Mouse (Mus musculus) forebrain, embryonic 11.5 days (tissue): Measurements from ENCODE around the gene Sfxn3. TPM values are rescaled to one million over a fixed set of nuclear protein-coding genes. Genes with fewer than 3 reads are reported as not detected.

Experiments used
- ATAC-seq: fragments of 200-750 bp; cut with Nextera tagmentation; replicated peaks from 2 replicates; pipeline ENCODE4 v1.8.0; 2017; ENCODE audit warnings: moderate TSS enrichment; ENCODE audit not compliant: low FRiP score
- DNase-seq: peaks from one replicate; pipeline ENCODE4 v3.0.0-alpha.2; 2017; ENCODE audit warnings: low spot score
- H3K27ac ChIP-seq: fragments of 300-500 bp; sonication (generic); 2 replicates; pipeline ENCODE4 v1.5.1; 2014; ENCODE audit warnings: low read depth, low read length
- H3K27me3 ChIP-seq: fragments of 300-500 bp; sonication (generic); 2 replicates; pipeline ENCODE4 v1.6.1; 2014; ENCODE audit warnings: mild to moderate bottlenecking, low read length, mixed read lengths; ENCODE audit not compliant: control insufficient read depth, insufficient read depth
- H3K36me3 ChIP-seq: fragments of 300-500 bp; sonication (generic); 2 replicates; pipeline ENCODE4 v1.6.1; 2014; ENCODE audit warnings: mild to moderate bottlenecking, low read length, moderate library complexity, mixed read lengths; ENCODE audit not compliant: control insufficient read depth, insufficient read depth
- H3K4me1 ChIP-seq: fragments of 300-500 bp; sonication (generic); replicated peaks from 2 replicates; pipeline ENCODE4 v1.6.1; 2014; ENCODE audit warnings: low read length, mixed read lengths; ENCODE audit not compliant: control insufficient read depth, insufficient read depth
- H3K4me2 ChIP-seq: fragments of 300-500 bp; sonication (generic); 2 replicates; pipeline ENCODE4 v1.6.1; 2014; ENCODE audit warnings: low read depth, mild to moderate bottlenecking, low read length, moderate library complexity, mixed read lengths; ENCODE audit not compliant: severe bottlenecking
- H3K4me3 ChIP-seq: fragments of 300-500 bp; sonication (generic); 2 replicates; pipeline ENCODE4 v1.5.1; 2014; ENCODE audit warnings: low read depth, low read length
- H3K9ac ChIP-seq: fragments of 300-500 bp; sonication (generic); 2 replicates; pipeline ENCODE4 v1.6.1; 2014; ENCODE audit warnings: low read length
- H3K9me3 ChIP-seq: fragments of 300-500 bp; sonication (generic); 2 replicates; pipeline ENCODE4 v1.6.1; 2016; ENCODE audit warnings: low read length, mixed read lengths; ENCODE audit not compliant: control insufficient read depth
- WGBS: fragments of 180-500 bp; shearing (Covaris S2); extraction: QIAGEN DNeasy Blood & Tissue Kit; methylation state at CpG from one replicate; pipeline ENCODE4 v1.1.7; 2014; 5-methylcytosine and 5-hydroxymethylcytosine counted together
- polyA plus RNA-seq: library from polyadenylated mRNA; unstranded; fragments of >200 nt; fragmentation: Nextera tagmentation; extraction: Ambion mirVana; gene quantifications from 2 replicates; pipeline ENCODE4 v1.2.1, GENCODE M21; 2014

Sfxn3 gene
- polyA plus RNA-seq, 1 experiment from 2014 or later, result 15.4 TPM

- DNase-seq (peak; percentile 58), ATAC-seq (no peak)
- H3K9ac ChIP-seq, result no peak overlapping the region
- no peak overlapping the region for H3K4me3 ChIP-seq
- H3K4me1 ChIP-seq, result peaks cover 6% of the 10 kb centered on the region
- peaks cover 23% of the 10 kb centered on the region for H3K36me3 ChIP-seq
- no peaks in the 10 kb centered on the region for H3K27me3 ChIP-seq
- no peak overlapping the region for H3K4me2 ChIP-seq
- H3K27ac ChIP-seq, result no peak overlapping the region
- WGBS, result 94% methylated on average over 20 of the region's 20 CpGs
- no peaks in the 10 kb centered on the region for H3K9me3 ChIP-seq
Measured at GRCm38 (mm10) chr19:45024775-45025174, 22.5 kb upstream of the Sfxn3 start.

GRCm38 (mm10) chr19:45025937-45026568 is 21.2 kb upstream of the Sfxn3 start:
- DNase-seq (no peak), ATAC-seq (no peak)
- Histone ChIP-seq H3K9ac (no peak overlapping the region), H3K4me1 (peaks cover under 1% of the 10 kb centered on the region; the same call in 1 of the 2 replicates), H3K9me3 (no peaks in the 10 kb centered on the region), H3K27me3 (no peaks in the 10 kb centered on the region), H3K4me2 (no peak overlapping the region), H3K27ac (no peak overlapping the region), H3K36me3 (peaks cover 23% of the 10 kb centered on the region), H3K4me3 (no peak overlapping the region)
- WGBS, result 93% methylated on average over 37 of the region's 37 CpGs

DNA sequence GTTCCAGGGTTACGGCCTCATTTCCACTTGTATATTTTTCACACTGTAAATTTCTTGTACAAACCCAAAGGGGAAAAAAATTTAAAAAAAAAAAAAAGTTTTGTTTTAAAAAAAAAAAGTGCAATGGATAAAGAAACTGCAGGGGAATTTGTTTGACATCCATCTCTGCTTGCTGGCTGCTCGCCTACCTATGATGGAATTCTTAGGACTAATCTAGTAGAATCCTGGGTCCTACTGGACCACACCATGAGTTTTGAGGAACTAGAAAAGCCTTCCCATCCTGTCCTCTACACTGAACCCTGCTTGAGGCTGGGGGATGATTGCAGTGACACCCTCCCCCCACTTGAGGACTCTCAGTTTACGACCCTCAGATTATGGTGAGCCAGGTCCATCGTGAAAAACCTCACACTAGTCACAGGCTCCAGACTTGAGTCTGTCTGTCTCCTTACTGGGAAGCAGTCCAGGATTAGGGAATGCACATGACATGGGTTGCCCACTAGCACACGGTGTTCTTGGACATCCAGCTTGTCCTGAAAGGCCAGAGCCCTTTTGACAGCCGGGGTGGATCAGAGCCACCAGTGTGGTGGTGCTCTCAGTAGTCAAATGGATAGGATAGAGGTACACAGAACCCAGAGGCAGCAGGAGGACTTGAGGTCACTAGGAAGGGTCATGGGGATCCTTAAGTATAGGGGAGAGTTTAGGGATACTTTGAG is 20.2 kb upstream of the Sfxn3 start:
- WGBS, result 87% methylated on average over 6 of the region's 6 CpGs
- Histone ChIP-seq H3K4me1 (no peaks in the 10 kb centered on the region), H3K27ac (no peak overlapping the region), H3K9me3 (no peaks in the 10 kb centered on the region), H3K27me3 (no peaks in the 10 kb centered on the region), H3K4me2 (no peak overlapping the region), H3K36me3 (peaks cover 23% of the 10 kb centered on the region), H3K9ac (no peak overlapping the region), H3K4me3 (no peak overlapping the region)
- ATAC-seq, result no peak
- no peak for DNase-seq

GRCm38 (mm10) chr19:45027848-45028247 is 19.5 kb upstream of the Sfxn3 start:
- Histone ChIP-seq H3K27ac (no peak overlapping the region), H3K27me3 (no peaks in the 10 kb centered on the region), H3K9ac (no peak overlapping the region), H3K4me3 (no peak overlapping the region), H3K9me3 (no peaks in the 10 kb centered on the region), H3K4me2 (no peak overlapping the region), H3K4me1 (no peaks in the 10 kb centered on the region), H3K36me3 (peaks cover 19% of the 10 kb centered on the region)
- DNase-seq (peak; percentile 52), ATAC-seq (no peak)
- 74% methylated on average over 6 of the region's 6 CpGs for WGBS

DNA sequence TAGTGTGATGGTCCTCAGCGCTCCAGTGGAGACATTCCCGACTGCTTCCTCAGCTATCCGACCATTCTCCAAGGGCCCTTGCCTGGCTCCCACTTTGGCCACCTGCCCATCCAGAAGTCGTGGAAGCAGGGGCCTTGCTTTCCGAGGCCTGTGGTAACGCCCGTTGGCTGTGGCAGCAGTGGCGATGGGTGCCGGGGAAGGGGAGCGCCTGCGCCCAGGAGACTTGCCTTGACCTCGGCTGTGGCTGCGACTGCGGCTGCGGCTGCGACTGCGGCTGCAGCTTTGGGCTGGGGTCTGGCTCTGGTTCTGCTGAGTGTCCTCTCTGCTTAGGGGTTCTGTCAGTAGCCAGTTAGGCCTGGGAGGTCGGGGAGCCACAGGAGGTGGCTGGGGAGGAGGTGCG is 18.6 kb upstream of the Sfxn3 start:
- Histone ChIP-seq H3K4me2 (no peak overlapping the region), H3K27me3 (no peaks in the 10 kb centered on the region), H3K27ac (no peak overlapping the region), H3K4me1 (no peaks in the 10 kb centered on the region), H3K4me3 (no peak overlapping the region), H3K36me3 (peaks cover 19% of the 10 kb centered on the region), H3K9ac (0 out of 2 replicates have a peak overlapping the region, but pooled peaks have one; percentile 8), H3K9me3 (no peaks in the 10 kb centered on the region)
- WGBS, result 64% methylated on average over 19 of the region's 19 CpGs
- DNase-seq (peak; percentile 50), ATAC-seq (no peak)

DNA sequence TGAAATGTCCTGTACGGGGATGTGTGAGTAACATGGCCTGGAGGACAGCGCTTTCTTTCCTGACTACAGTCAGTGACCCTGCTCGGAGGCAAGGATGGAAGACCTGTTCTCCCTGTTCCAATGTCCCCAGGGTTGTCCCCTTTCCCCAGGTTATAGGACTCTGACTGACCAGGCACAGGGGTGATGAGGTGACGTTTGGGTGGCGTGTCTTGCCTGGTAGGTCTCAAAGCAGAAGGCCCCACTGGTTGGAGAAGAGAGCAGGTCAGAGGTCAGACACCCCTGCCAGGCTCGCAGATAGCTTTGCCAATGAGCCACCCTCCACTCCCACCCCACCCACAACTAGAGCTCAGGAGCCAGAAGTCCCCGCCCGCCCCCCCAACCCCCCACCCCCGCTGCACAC is 17.7 kb upstream of the Sfxn3 start:
- Histone ChIP-seq H3K9ac (no peak overlapping the region), H3K9me3 (no peaks in the 10 kb centered on the region), H3K36me3 (peaks cover 19% of the 10 kb centered on the region), H3K27ac (no peak overlapping the region), H3K4me1 (no peaks in the 10 kb centered on the region), H3K4me3 (no peak overlapping the region), H3K27me3 (no peaks in the 10 kb centered on the region), H3K4me2 (no peak overlapping the region)
- ATAC-seq, result no peak
- 52% methylated on average over 9 of the region's 9 CpGs for WGBS
- peak; percentile 50 for DNase-seq

- ATAC-seq (peak; percentile 29), DNase-seq (peak; percentile 87)
- no peak overlapping the region for H3K9ac ChIP-seq
- H3K36me3 ChIP-seq, result peaks cover 15% of the 10 kb centered on the region
- no peaks in the 10 kb centered on the region for H3K27me3 ChIP-seq
- WGBS, result 46% methylated on average over 8 of the region's 8 CpGs
- no peaks in the 10 kb centered on the region for H3K4me1 ChIP-seq
- H3K9me3 ChIP-seq, result no peaks in the 10 kb centered on the region
- H3K27ac ChIP-seq, result no peak overlapping the region
- no peak overlapping the region for H3K4me3 ChIP-seq
- no peak overlapping the region for H3K4me2 ChIP-seq
Measured at GRCm38 (mm10) chr19:45030111-45030510, 17.2 kb upstream of the Sfxn3 start.

DNA sequence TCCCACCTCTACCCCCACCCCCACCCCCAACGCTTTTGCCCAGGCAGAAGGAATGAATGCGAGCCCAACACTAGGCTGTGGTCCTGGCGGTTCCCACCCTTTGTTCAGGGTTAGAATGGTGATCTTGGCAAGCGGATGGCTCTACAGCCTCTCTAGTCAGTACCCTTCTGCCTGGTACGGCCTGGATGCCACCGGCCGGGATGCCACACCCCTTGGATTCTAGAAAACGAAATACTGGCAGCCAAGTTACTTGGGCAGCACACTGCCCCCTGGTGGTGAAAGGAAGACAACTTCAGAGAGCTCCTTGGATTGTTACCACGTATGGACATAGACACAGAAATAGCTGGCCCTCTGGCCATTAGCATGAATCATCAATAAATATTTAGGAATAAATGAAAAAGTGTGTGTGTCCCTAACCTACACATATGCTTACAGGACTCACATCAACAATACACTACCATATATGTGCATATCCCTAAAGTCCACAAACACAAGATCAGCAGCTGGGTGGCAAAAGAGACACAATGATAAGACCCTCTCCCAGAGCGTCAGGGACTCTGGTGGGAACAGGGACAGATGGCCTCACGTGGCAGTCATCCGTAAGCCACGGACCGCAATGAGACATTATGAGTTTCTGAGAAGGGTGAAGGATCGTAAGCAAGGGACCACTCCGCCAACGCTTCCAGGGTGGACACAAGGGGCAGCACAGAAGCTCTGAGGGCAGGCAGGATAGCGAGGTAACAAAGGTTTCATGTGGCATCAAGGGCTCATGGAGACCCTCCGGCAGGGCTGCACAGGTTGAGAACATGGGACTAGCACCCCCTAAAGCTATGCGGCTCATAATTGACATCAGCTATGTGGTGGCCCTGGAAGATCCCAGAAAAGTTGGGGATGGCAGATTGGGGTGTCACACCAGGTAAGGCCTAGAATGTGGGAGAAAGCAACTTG is 16.3 kb upstream of the Sfxn3 start:
- Histone ChIP-seq H3K9ac (no peak overlapping the region), H3K4me1 (no peaks in the 10 kb centered on the region), H3K9me3 (no peaks in the 10 kb centered on the region), H3K27ac (no peak overlapping the region), H3K4me3 (no peak overlapping the region), H3K36me3 (peaks cover 7% of the 10 kb centered on the region), H3K4me2 (no peak overlapping the region), H3K27me3 (no peaks in the 10 kb centered on the region)
- WGBS, result 45% methylated on average over 20 of the region's 20 CpGs
- ATAC-seq, result peak; percentile 42; the same call in 1 of the 2 replicates
- peak; percentile 85 for DNase-seq
